In the genomic region with DNA sequence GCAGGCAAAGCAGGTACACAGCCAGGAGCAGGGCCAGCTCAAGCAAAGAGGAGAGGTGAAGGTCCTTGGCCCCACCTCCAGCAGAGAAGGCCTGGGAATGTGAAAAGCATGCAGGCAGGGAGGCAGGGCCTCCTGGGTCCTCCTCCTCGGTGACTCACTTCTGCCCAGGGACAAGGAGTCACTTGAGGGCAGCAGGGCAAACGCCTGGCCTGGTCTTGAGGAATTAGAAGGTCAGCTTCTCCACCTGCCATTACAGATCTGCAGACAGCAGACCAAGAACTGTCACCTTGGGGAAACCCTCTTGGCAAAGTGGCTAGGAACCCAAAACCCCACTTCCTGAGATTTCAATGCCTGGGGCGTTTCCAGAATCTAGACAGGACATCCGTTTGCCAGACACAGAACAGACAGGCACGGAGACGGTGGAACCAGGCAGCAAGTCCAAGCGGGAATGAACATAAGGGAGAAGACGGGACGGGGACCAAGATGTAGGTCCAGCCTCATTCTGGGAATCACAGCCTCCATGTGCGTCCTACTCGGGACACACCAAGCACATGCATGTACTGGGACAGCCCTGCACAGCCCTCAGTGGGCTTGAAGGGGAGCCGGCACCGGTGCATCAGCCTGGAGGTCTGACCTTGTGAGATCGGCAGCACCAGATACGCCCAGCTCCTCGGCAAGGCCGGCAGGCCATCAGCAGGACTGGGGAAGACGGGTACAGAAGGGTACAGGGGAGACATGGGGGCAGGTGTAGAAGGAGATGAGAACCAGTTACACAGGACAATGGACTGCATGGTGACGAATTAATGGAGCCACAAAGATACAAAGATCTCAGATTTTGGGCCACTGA, we compare ENCODE assay signal across 8 mouse cellular contexts. TPM values are rescaled to one million over a fixed set of nuclear protein-coding genes. Genes with fewer than 3 reads are reported as not detected.
DNase-seq lines count a peak whose midpoint lies in the region; ATAC-seq lines count a peak whose summit lies in the region.

No protein-coding gene starts in this region.

- DNase-seq in 3134 (ENCODE audit: extremely low read depth, insufficient read length, low spot score) (peak; percentile 65), adipocyte (ENCODE audit: low spot score) (peak; percentile 70)
- DNase-seq in hindbrain, embryonic 11.5 days (ENCODE audit: low spot score), result no peak

- peak overlapping the region; percentile 91 for H3K4me3 ChIP-seq in forebrain, embryonic 12.5 days (replicated peaks)
- peak overlapping the region; percentile 84 for H3K4me3 ChIP-seq in hindbrain, embryonic 11.5 days (ENCODE audit: low read depth, low read length)
- H3K4me3 ChIP-seq in limb, embryonic 13.5 days, result peak overlapping the region; percentile 87
- H3K4me3 ChIP-seq in midbrain, embryonic 15.5 days, result peak overlapping the region; percentile 92

- WGBS in forebrain, embryonic 12.5 days, result 61% methylated on average over 19 of the region's 19 CpGs
- WGBS in hindbrain, embryonic 11.5 days, result 62% methylated on average over 19 of the region's 19 CpGs
- WGBS in limb, embryonic 13.5 days, result 51% methylated on average over 19 of the region's 19 CpGs
- WGBS in midbrain, embryonic 15.5 days, result 59% methylated on average over 19 of the region's 19 CpGs

- H3K27ac ChIP-seq in forebrain, embryonic 12.5 days, result 0 out of 2 replicates have a peak overlapping the region, but pooled peaks have one; percentile 9
- no peak overlapping the region for H3K27ac ChIP-seq in hindbrain, embryonic 11.5 days (ENCODE audit: low read depth, low read length)
- H3K27ac ChIP-seq in limb, embryonic 13.5 days, result peak overlapping the region; percentile 22; the same call in 1 of the 2 replicates
- H3K27ac ChIP-seq in midbrain, embryonic 15.5 days, result peak overlapping the region; percentile 80; the same call in 1 of the 2 replicates

- ATAC-seq in forebrain, embryonic 12.5 days (ENCODE audit: low FRiP score), result no peak
- ATAC-seq in hindbrain, embryonic 11.5 days (ENCODE audit: low FRiP score), result no peak
- ATAC-seq in limb, embryonic 13.5 days (ENCODE audit: low FRiP score, low read depth), result no peak
- peak; percentile 15 for ATAC-seq in midbrain, embryonic 15.5 days (replicated peaks)
- ATAC-seq in frontal cortex, adult (ENCODE audit: low TSS enrichment), result no peak
- ATAC-seq in CD4-positive, CD25-positive, alpha-beta regulatory T cell, adult 4 months, result no peak

- no peaks in the 10 kb centered on the region for H3K27me3 ChIP-seq in forebrain, embryonic 12.5 days
- no peaks in the 10 kb centered on the region for H3K27me3 ChIP-seq in hindbrain, embryonic 11.5 days (ENCODE audit: control insufficient read depth, insufficient read depth, low read length)
- H3K27me3 ChIP-seq in limb, embryonic 13.5 days, result no peaks in the 10 kb centered on the region
- no peaks in the 10 kb centered on the region for H3K27me3 ChIP-seq in midbrain, embryonic 15.5 days (replicated peaks)

- H3K4me1 ChIP-seq in forebrain, embryonic 12.5 days, result peaks cover 25% of the 10 kb centered on the region
- peaks cover 7% of the 10 kb centered on the region; the same call in 1 of the 2 replicates for H3K4me1 ChIP-seq in hindbrain, embryonic 11.5 days (replicated peaks; ENCODE audit: control insufficient read depth, insufficient read depth, low read length)
- peaks cover 31% of the 10 kb centered on the region for H3K4me1 ChIP-seq in limb, embryonic 13.5 days
- peaks cover 33% of the 10 kb centered on the region for H3K4me1 ChIP-seq in midbrain, embryonic 15.5 days

- peak overlapping the region; percentile 90 for H3K9ac ChIP-seq in forebrain, embryonic 12.5 days
- H3K9ac ChIP-seq in hindbrain, embryonic 11.5 days (ENCODE audit: low read depth, low read length), result peak overlapping the region; percentile 90
- H3K9ac ChIP-seq in limb, embryonic 13.5 days, result peak overlapping the region; percentile 95; the same call in 1 of the 2 replicates
- H3K9ac ChIP-seq in midbrain, embryonic 15.5 days, result peak overlapping the region; percentile 86

- H3K36me3 ChIP-seq in forebrain, embryonic 12.5 days (replicated peaks), result peaks cover under 1% of the 10 kb centered on the region; the same call in 1 of the 2 replicates
- H3K36me3 ChIP-seq in hindbrain, embryonic 11.5 days (ENCODE audit: control insufficient read depth, insufficient read depth, low read length), result no peaks in the 10 kb centered on the region
- peaks cover 4% of the 10 kb centered on the region for H3K36me3 ChIP-seq in limb, embryonic 13.5 days
- H3K36me3 ChIP-seq in midbrain, embryonic 15.5 days (replicated peaks), result no peaks in the 10 kb centered on the region

- peak overlapping the region; percentile 95 for H3K4me2 ChIP-seq in forebrain, embryonic 12.5 days
- peak overlapping the region; percentile 93 for H3K4me2 ChIP-seq in hindbrain, embryonic 11.5 days (replicated peaks; ENCODE audit: low read depth, low read length)
- H3K4me2 ChIP-seq in limb, embryonic 13.5 days (replicated peaks), result peak overlapping the region; percentile 96
- peak overlapping the region; percentile 88 for H3K4me2 ChIP-seq in midbrain, embryonic 15.5 days

- no peaks in the 10 kb centered on the region for H3K9me3 ChIP-seq in forebrain, embryonic 12.5 days
- no peaks in the 10 kb centered on the region for H3K9me3 ChIP-seq in hindbrain, embryonic 11.5 days (ENCODE audit: control insufficient read depth, low read length)
- H3K9me3 ChIP-seq in limb, embryonic 13.5 days, result no peaks in the 10 kb centered on the region
- no peaks in the 10 kb centered on the region for H3K9me3 ChIP-seq in midbrain, embryonic 15.5 days

RNA-seq across cellular contexts. Expression of a gene that starts 1.4 kb away (rescaled TPM):
- 37.1 and 38.0 TPM in 2 replicates for polyA plus RNA-seq in forebrain, embryonic 12.5 days (2016; fragmentation: Nextera tagmentation; extraction: Ambion mirVana)
- polyA plus RNA-seq in hindbrain, embryonic 11.5 days (2014; fragmentation: Nextera tagmentation; extraction: Ambion mirVana), result 21.6 and 22.6 TPM in 2 replicates
- 28.7 and 29.8 TPM in 2 replicates for polyA plus RNA-seq in limb, embryonic 13.5 days (2015; fragmentation: Nextera tagmentation; extraction: Ambion mirVana)
- polyA plus RNA-seq in midbrain, embryonic 15.5 days (2015; fragmentation: Nextera tagmentation; extraction: Ambion mirVana), result 31.7 and 31.9 TPM in 2 replicates
- 10 to 100 TPM; 21.0 to 25.9 TPM for polyA plus RNA-seq in CD4-positive, CD25-positive, alpha-beta regulatory T cell, adult 4 months (2017; shearing (Covaris generic))

RNA-seq across cellular contexts. Expression of a gene that starts 17.4 kb away (rescaled TPM):
- polyA plus RNA-seq in forebrain, embryonic 12.5 days (2016; fragmentation: Nextera tagmentation; extraction: Ambion mirVana), result 168 and 185 TPM in 2 replicates
- 187 and 205 TPM in 2 replicates for polyA plus RNA-seq in hindbrain, embryonic 11.5 days (2014; fragmentation: Nextera tagmentation; extraction: Ambion mirVana)
- 138 and 143 TPM in 2 replicates for polyA plus RNA-seq in limb, embryonic 13.5 days (2015; fragmentation: Nextera tagmentation; extraction: Ambion mirVana)
- polyA plus RNA-seq in midbrain, embryonic 15.5 days (2015; fragmentation: Nextera tagmentation; extraction: Ambion mirVana), result 107 and 113 TPM in 2 replicates
- polyA plus RNA-seq in CD4-positive, CD25-positive, alpha-beta regulatory T cell, adult 4 months (2017; shearing (Covaris generic)), result 100 to 1,000 TPM; 153 to 208 TPM

RNA-seq across cellular contexts. Expression of a gene that starts 31.1 kb away (rescaled TPM):
- polyA plus RNA-seq in forebrain, embryonic 12.5 days (2016; fragmentation: Nextera tagmentation; extraction: Ambion mirVana), result 0.91 and 0.96 TPM in 2 replicates
- 0.49 and 1.0 TPM in 2 replicates for polyA plus RNA-seq in hindbrain, embryonic 11.5 days (2014; fragmentation: Nextera tagmentation; extraction: Ambion mirVana)
- polyA plus RNA-seq in limb, embryonic 13.5 days (2015; fragmentation: Nextera tagmentation; extraction: Ambion mirVana), result 0.89 and 1.2 TPM in 2 replicates
- 0.92 and 1.7 TPM in 2 replicates for polyA plus RNA-seq in midbrain, embryonic 15.5 days (2015; fragmentation: Nextera tagmentation; extraction: Ambion mirVana)
- 1 to 10 TPM; 1.2 TPM for polyA plus RNA-seq in CD4-positive, CD25-positive, alpha-beta regulatory T cell, adult 4 months (2017; shearing (Covaris generic))

RNA-seq across cellular contexts. Expression of a gene that starts 43.5 kb away (rescaled TPM):
- 9.4 and 10.7 TPM in 2 replicates for polyA plus RNA-seq in forebrain, embryonic 12.5 days (2016; fragmentation: Nextera tagmentation; extraction: Ambion mirVana)
- polyA plus RNA-seq in hindbrain, embryonic 11.5 days (2014; fragmentation: Nextera tagmentation; extraction: Ambion mirVana), result 13.0 and 13.8 TPM in 2 replicates
- 35.8 and 39.8 TPM in 2 replicates for polyA plus RNA-seq in limb, embryonic 13.5 days (2015; fragmentation: Nextera tagmentation; extraction: Ambion mirVana)
- polyA plus RNA-seq in midbrain, embryonic 15.5 days (2015; fragmentation: Nextera tagmentation; extraction: Ambion mirVana), result 10.4 and 12.3 TPM in 2 replicates
- 100 to 1,000 TPM; 199 to 267 TPM for polyA plus RNA-seq in CD4-positive, CD25-positive, alpha-beta regulatory T cell, adult 4 months (2017; shearing (Covaris generic))

RNA-seq across cellular contexts. Expression of a gene that starts 45.1 kb away (rescaled TPM):
- 201 and 214 TPM in 2 replicates for polyA plus RNA-seq in forebrain, embryonic 12.5 days (2016; fragmentation: Nextera tagmentation; extraction: Ambion mirVana)
- polyA plus RNA-seq in hindbrain, embryonic 11.5 days (2014; fragmentation: Nextera tagmentation; extraction: Ambion mirVana), result 176 and 182 TPM in 2 replicates
- 163 and 167 TPM in 2 replicates for polyA plus RNA-seq in limb, embryonic 13.5 days (2015; fragmentation: Nextera tagmentation; extraction: Ambion mirVana)
- polyA plus RNA-seq in midbrain, embryonic 15.5 days (2015; fragmentation: Nextera tagmentation; extraction: Ambion mirVana), result 128 and 132 TPM in 2 replicates
- 10 to 100 TPM; 14.8 to 21.9 TPM for polyA plus RNA-seq in CD4-positive, CD25-positive, alpha-beta regulatory T cell, adult 4 months (2017; shearing (Covaris generic))
